Mouse (Mus musculus) gonadal fat pad, adult 2 months (tissue): ENCODE measurements around the gene Mcrip1. TPM values are rescaled to one million over a fixed set of nuclear protein-coding genes. Genes with fewer than 3 reads are reported as not detected.
"Not testable (repeated sequence)": the region's sequence is repeated elsewhere in the genome, so short reads cannot be mapped to it uniquely, and the experiment has no call there.

Source experiments
- DNase-seq: peaks from one replicate; pipeline ENCODE4 v3.0.0-alpha.2; 2012; ENCODE audit warnings: low read depth
- polyA plus RNA-seq: library from polyadenylated mRNA; depleted of rRNA; stranded (reverse); fragments of >200 nt; gene quantifications from 2 replicates; pipeline ENCODE4 v1.2.3, GENCODE M21; 2012

The Mcrip1 gene
- polyA plus RNA-seq, 1 experiment, result 179 TPM

DNA sequence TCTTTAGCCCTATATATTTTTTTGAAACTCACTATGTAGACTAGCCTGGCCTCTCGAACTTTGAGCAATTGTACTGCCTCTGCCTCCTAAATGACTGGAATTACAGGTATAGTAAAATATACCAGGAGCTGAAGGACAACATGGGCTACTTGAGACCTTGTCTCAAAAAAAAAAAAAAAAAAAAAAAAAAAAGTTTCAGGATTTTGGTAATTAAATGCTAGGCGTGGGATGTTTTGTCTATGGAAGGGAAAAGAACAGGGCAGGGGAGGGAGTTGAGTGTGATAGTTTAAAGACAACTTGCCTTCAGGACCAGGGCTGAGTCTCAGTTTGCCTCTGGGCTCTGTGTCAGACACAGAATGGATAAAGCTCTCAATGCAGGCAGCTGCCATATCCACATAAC, 25.5 kb upstream of the Mcrip1 start:
- no peak for DNase-seq

DNA sequence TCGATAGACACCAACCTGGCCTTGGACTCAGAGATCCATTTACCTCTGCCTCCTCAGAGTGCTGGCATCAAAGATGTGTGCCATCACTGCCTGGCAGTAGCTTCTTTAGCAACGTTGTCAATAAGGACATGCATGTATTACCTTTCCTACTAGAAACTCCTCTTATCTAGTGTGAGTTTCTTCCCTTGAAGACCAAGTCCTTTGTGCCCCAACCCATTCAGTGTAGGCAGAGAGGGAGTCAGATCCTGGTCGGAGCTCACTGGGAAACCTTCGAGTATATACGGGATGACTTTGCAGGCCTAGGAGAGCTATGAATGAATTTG, 24.7 kb upstream of the Mcrip1 start:
- no peak for DNase-seq

DNA sequence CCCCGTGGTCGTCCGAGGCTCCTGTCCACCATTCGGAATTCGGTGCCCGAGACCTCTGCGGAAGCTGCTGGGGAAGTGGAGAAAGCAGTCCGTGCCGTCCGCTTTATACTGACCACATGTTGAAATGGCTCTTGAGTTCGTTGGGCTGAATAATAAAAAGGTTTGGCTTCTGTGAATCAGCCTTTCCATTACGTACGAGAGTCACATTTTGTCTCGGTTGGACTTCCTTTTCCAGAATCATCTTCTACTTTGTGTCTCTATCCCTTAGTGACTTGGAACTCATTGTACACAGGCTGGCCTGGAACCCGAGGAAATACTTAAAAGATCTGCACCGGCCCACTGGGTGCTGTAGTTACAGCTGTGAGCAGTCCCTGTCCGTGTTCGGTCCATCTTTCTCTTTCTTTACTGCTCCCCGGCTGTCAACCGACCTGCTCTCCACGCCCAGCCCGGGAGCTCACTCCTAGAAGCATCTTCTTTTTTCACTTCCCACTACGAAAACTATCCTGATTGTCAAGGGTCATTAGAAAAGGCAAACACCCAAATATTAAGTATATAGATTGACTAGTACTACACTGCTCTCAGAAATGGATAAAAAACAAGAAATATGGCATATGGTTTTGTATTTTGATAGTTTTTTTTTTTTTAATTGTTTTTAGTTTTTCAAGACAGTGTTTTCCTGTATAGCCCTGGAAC, 24.2 kb upstream of the Mcrip1 start:
- no peak for DNase-seq

DNA sequence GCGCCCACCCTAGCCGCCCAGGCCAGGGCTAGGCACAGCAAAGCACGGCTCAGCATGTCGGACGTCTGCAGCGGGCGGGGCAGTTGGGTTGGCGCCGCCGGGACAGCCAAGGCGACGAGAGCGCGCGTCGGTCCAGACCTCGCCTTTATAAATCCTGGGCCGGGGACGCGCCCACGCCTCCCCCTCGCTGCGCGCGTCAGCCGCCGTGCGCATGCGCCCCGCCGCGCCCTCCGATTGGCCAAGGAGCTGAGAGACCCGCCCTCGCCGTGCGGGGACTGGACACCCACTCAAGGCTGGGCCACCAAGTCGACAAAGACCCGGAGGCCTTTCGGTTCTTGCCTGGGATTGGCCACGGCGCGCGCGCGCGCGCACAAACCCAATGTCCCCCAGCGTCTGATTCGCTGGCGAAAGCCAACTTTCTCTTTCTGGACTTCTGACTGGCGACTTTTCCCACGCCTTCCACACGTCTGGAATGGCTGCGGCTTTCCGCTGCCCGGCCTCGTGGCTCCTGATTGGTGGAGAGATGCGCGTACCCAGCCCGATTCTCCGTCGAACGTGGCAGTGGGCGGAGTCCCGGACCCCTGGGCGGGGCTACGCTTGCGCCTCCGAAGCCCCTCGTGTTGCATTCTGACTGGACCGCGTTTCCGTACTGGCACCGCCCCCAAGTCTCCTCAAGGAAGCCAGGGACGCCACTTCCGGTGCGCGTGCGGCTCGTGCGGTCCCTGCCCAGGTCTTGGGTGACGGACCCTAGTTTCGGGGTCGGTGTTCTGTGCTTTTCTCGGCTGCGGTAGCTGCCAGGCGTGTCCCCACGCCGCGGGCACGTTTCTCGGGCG, 23.4 kb upstream of the Mcrip1 start, which contains the start of gene P4hb:
P4hb (minus strand) TSS at position 502 of the 833 bp plus-strand sequence.
- peak; percentile 93 for DNase-seq

DNA sequence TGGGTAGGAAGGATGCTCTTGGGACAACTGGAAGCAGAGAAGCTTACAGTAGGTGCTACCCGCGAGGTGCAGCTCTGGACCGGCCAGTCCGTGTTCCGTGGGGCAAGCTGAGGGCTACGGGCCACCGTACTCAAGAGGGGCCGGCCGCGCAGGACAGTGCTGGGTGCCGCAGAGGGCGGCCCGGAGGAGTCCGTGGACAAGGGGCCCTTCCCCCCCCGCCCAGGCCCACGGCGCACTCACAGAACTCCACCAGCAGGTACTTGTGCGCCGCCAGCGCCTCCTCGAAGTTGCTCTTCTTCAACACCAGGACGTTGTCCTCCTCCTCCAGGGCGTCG, 22.9 kb upstream of the Mcrip1 start:
- no peak for DNase-seq

DNA sequence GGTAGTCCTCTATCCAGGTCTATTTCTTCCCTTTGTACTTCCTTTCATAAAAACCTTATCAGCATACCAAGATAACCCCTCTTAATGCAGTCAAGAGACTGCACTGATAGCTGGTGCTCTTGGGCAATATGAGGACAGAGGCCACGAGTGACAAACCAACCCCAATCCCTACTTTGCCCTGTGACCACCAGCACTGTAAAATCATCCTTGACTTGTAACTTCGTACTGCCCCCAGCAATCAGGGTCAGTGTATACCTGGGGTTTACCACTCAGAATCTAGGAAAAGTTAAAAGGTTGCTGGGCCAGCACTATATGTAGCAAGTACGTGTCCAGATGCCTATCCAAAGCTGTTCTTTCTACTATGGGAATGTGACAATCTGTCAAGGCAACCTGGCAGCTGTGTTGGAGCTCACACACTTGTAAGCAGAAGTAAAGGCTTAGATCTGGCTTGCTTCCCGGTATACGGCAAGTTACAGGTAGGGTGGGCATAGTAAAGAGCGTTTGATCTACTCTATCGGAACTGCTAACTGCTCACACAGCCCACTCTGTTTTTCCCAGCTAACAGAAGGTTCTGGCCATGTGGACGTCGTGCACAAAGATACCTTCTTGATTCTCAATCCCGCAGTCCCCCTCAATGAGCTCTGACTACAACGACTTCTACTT, 22.4 kb upstream of the Mcrip1 start:
- no peak for DNase-seq

DNA sequence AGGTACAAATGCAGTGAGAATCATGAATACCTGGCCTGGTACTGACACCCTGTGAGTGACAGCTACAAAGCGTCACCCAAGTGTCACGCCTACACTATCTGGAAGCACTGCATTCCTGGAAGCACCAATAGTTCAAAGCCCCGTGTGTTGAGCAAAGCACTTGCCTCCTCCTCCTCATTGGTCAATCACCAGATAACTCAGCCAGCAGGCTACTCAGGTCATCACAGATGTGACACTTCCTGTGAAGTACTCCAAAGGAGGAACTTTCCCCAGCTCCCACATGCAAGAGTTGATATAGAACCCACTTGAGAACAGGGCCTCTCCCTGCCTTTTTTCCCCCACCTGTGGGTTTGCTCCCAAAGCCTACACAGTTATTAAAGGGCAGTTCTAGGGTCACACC, 21.6 kb upstream of the Mcrip1 start:
- peak; percentile 75 for DNase-seq

DNA sequence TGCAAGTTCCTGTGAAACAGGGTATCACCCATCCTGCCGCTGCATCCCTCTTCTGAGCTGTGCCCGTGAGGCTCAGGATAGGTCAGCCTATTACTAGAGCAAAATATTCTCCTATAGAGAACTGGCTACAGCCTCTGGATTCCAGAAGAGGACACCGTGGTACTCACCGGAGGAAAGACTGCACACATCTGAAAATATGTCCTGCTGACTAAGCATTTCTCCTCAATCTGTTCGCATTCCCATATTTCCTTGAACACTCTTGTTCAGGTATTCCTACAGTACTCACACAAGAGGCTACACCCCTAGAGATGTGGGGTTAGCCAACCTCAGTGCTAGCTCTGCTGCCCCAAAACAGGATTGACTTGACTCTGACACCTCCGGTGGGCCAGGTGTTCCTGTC, 18.8 kb upstream of the Mcrip1 start:
- no peak for DNase-seq

DNA sequence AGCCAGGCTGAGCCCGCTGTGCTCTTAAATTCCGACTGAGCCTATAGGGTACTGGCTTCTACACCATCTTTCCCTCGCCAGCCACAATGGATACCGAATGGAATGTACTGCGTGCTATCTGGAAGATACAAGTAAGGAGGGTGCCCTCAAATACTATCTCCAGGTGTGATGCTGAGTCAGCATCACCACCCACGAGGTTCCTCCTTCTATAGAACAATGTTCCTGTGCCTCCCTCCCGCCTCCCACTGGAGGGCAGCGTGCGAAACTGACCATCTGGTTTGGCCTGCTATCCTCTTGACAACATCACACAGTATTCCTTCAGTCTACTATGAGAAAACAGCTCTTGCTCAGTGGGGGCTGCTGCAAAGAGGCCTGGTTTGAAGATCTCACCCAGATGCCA, 15.6 kb upstream of the Mcrip1 start:
- DNase-seq, result no peak

DNA sequence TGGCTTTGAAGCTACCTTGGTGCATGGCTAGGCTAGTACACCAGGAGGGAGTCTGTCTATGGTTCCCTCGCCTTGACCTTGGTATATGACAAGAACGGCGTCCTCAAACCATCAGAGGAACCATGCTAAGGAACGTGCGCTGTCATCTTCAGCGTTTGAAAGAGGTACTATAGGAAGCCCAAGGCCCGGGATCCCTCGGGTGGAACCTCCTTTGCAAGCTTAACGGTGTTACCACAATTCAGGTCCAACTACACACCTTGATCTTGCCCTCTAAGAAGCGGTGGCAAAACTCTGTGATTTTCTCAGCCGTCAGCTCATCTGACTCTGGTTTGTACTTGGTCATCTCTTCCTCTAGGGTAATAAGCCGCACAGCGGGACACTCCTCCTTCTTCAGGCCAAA, 13.4 kb upstream of the Mcrip1 start:
- DNase-seq, result no peak

DNA sequence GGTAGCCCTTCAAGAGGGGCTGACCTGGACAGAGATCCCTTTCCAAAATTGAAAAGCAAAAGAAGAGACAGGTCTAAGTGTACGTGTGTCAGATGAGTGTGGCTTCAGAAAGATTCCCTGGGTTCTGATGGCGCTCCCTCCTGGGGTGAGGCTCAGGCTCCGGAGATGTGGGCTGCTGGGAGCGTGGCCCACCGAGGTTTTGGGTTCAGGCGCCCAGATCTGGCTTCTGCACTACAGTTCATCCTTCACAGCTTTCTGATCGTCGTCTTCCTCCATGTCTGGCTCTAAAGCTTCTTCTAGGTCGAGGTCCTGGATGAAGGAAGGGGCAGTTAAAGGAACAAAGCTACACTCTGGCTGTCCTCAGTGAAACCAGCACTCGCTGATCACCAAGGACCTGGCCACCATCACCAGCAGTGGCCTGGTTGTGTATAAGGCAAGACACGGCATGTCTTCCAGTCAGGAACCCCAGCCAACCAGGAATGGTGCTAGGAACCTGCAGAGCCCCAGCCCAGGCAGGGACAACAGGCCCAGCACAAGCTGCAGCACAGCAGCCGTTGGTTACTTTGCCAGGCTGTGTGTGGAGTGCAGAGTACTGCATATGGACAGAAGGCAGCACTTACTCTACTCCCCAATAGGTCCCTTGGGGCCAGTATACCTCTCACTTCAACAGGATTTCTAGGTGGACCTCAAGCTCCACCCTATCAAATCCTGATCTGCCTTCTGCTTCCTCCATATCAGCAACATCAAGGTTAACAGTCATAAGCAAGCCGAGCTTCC, 11.6 kb upstream of the Mcrip1 start:
- DNase-seq, result no peak

DNA sequence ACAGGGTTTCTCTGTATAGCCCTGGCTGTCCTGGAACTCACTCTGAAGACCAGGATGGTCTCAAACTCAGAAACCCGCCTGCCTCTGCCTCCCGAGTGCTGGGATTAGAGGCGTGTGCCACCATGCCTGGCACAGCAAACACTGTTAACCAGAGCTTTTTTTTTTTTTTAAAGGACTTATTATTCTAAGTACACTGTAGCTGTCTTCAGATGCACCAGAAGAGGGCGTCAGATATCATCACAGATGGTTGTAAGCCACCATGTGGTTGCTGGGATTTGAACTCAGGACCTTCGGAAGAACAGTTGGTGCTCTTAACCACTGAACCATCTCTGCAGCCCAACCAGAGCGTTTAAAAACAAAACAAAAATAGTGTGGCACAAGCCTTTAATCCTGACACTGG, 9.3 kb upstream of the Mcrip1 start:
- not testable (repeated sequence) for DNase-seq

DNA sequence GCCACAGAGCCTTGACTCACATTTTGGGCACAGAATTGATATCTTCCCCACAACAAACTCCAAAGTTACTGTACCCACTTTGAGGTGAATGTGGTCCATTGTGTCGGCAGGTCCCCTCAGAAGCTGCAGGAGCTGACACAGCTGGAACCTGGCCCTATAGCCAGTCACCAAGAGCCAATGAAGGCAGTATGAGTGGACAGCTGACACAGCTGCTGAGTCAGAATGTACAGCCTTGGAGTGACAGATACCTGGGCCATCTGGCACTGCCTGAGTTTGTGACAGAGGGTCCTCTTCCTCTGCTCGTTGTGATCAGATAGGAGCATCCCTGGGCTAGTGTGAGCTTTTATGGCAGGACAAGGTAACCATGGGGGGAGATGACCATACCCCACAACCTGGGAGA, 5.7 kb upstream of the Mcrip1 start:
- no peak for DNase-seq

DNA sequence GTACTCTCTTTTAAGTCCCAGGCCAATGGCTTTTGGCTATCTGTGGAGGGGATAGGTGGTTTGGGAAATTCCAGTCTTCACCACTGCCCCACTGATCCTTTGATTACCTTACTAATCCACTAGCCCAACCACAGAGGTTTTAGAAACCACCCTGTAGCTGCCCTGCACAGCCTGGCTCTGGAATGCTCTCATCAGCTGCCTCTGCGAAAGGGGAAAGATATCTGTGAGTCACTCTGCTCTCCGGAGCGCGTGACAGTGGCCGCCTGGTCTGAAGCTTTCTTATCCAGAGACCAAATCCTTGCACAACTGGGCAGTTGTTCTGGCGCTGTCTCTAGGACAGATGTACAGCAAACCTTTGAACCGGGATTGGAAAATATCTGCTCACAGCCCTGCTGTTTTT, 5.3 kb upstream of the Mcrip1 start:
- no peak for DNase-seq

DNA sequence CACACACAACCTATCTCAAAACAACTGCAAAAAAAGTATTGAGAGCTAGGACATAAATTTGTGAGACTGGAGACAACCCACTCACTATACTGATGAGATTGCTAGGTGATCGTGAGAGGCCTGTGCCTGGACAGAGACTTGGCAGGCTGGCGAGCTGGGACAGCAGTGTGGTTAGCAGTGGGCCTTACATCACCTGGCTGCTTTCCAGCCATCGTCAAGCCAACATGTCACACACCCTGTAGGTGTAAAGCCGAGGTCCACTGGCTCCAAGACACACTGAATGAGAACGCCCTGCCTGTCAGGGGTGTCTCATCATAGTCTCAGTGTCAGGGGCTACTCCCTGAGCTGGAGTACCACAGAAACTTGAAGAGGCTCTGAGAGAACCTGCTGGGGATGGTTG, 3.2 kb upstream of the Mcrip1 start:
- no peak for DNase-seq

DNA sequence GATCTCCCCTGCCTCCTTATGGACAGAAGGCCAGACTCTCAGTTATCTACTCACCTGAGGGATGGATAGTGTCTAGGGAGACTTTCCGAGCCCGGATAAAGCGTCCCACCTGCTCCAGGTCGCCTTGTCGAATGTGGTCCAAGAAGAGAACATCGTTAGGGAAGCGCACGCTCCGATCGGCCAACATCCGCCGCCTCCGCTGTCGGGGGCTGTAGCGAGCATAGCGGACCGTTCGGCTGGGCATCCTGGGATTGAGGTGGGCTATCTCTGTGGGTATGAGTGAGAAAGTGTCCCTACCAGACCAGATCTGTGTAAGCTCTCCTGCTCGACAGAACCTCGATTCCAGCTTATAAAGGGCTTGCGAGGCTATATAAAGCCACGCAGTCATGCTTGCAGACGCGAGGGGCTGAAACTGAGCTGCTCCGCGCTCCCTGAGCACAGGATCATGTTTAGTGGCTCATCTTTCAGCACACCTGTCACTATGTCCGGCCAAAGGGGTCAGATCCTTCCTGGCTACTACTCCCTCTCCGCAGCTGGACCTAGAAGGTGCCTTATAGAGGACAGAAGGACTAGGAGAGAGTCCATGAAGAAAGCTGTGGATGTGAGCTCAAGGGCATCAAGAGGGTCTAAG, 1.4 kb upstream of the Mcrip1 start, which contains the start of gene Ppp1r27:
Ppp1r27 (minus strand) TSS at position 323 of the 631 bp plus-strand sequence.
- DNase-seq, result no peak

DNA sequence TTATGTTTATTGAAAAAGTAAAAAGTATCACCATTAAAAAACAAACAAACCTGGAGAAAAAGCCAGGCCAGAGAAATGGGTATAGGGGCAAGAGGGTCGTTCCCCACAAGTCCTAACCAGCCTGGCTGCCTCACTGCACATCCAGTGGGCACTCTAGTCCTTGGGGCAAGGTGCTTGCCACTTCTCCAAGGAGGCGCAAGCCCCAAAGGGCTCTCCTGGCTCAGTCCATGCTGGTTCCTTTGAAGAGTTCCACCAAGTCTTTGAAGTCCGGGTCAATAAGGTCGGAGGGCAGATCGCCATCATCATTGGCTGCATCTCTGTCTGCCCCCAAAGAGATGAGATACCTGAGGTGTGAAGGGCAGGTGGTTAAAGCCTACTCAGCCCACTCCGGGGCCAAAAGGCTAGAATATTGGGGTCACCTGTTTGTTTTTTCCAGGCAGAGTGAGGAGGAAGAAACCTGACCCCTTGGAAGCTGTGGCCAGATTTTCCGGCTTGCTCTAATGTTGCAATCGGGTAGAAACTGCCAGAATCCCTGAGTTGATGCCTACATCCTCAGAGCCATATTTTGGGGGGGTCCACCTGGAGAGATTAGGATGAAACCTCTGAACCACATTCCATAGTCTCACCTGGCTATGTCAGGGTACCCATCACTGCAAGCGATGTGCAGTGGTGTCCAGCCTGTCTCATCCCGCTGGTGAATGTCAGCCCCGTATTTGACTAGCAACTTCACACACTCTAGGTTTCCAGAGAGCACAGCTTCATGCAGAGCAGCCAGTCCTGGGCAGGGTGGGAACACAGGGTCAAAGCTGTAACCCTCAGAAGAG, 671 bp upstream of the Mcrip1 start:
- no peak for DNase-seq

DNA sequence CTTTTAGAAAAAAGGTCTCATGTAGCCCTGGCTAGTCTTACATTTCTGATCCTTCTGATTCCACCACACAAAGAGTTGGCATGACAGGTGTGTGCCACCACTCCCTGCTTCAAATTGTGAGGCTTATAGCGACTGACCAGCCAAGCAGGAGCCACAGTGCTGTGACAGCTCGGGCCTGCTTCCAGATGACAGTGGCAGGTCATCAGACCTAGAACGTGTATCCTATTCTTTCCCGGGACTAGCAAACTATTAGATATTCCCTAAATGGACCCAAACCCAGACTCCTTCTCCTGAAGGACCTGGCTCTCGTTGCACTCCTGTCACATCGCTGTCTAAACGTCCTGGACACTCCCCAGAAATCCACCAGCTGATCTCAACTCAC, 750 bp downstream of the Mcrip1 start:
- no peak for DNase-seq

DNA sequence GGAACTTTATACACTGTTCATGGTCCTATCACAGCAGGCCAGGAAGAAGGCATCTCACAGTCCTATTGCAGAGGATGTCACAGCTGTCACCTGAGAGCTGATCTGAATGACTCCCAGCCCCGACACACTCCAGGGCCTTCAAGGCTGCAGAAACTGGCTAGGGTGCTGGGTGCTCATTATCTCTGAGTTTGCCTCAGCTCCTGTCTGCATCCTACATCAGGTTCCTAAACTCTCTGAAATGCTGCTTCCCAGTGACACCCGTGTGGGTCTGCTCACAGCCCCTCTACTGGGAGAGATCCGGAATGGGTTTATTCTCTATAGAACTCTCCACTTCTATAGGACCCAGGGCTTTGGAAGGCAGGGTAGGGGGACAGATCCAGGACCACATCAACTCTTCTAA, 1.3 kb downstream of the Mcrip1 start:
- no peak for DNase-seq

DNA sequence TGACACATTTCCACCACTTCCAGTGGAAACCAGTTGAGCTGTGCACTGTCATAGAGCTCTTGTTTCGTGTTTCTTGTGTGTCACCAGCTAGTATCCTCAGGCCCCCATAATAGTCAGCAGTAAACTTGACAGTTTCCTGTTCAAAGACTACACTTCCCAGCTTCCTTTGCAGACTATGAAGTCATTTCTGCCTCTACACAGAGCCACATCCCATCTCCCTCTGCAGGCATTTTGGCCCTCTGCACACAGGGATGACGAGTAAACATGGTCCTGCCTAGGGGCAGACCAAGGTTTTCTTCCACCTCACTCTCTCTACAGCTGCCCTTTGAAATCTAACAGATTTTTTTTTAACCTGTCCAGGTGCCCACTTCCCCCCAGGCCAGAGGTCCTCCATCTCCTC, 2.1 kb downstream of the Mcrip1 start:
- no peak for DNase-seq

DNA sequence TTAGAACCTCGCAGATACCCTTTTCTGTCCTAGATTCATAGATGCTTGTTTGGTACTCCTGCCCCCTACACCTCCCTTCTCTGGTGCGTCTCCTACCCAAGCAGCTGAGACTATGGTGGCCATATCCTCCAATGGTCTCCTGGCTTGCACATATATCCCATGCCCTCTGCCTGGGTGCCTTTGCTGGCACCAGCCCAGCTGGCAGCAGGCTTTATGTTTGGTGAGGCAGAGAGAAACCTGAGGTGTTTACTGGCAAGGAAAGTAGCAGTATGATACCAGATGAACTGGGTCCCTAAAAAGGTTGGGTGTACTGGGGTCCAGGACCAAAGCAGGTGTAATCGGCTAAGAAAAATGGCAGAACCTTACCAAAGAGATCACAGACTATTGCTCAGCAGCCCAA, 3.6 kb downstream of the Mcrip1 start:
- no peak for DNase-seq
